Mouse (Mus musculus) erythroblast, embryonic 14.5 days (primary cell): ENCODE data around the gene Zfp239. TPM values are rescaled to one million over a fixed set of nuclear protein-coding genes. Genes with fewer than 3 reads are reported as not detected.
"Not testable (repeated sequence)": the region's sequence is repeated elsewhere in the genome, so short reads cannot be mapped to it uniquely, and the experiment has no call there.

ENCODE experiments used
- H3K27me3 ChIP-seq: 2 replicates; pipeline ENCODE4 v1.6.1; 2012; ENCODE audit warnings: inconsistent platforms; ENCODE audit not compliant: control insufficient read depth
- H3K36me3 ChIP-seq: 2 replicates; pipeline ENCODE4 v1.6.1; 2012; ENCODE audit warnings: mild to moderate bottlenecking, inconsistent platforms; ENCODE audit not compliant: control insufficient read depth
- H3K4me1 ChIP-seq: 2 replicates; pipeline ENCODE4 v1.6.1; 2012; ENCODE audit warnings: inconsistent platforms; ENCODE audit not compliant: control insufficient read depth
- H3K4me3 ChIP-seq: replicated peaks from 2 replicates; pipeline ENCODE3; 2012; ENCODE audit warnings: moderate library complexity, mild to moderate bottlenecking, inconsistent platforms
- H3K9me3 ChIP-seq: 2 replicates; pipeline ENCODE4 v1.6.1; 2012; ENCODE audit warnings: low read length, inconsistent platforms, mixed read lengths; ENCODE audit not compliant: control insufficient read depth
- GATA1 ChIP-seq: IDR thresholded peaks from 2 replicates; pipeline ENCODE4 v1.6.1; 2012; ENCODE audit warnings: low read length, inconsistent platforms, mixed read lengths
- TAL1 ChIP-seq: IDR thresholded peaks from 3 replicates; pipeline ENCODE4 v1.6.1; 2012; ENCODE audit warnings: low read length, inconsistent platforms, mixed read lengths
- polyA plus RNA-seq: library from polyadenylated mRNA; stranded (reverse); fragments of >175 nt; gene quantifications from 2 replicates; pipeline ENCODE4 v1.2.3, GENCODE M21; 2012

The Zfp239 gene
- polyA plus RNA-seq, 1 experiment: 0.03 TPM

GRCm38 (mm10) chr6:117847772-117848171 is 14.1 kb upstream of the Zfp239 start:
- TF ChIP-seq GATA1 (no peak), TAL1 (no peak)
- H3K36me3 ChIP-seq: peaks cover 38% of the 10 kb centered on the region
- H3K27me3 ChIP-seq: no peaks in the 10 kb centered on the region
- H3K9me3 ChIP-seq: no peaks in the 10 kb centered on the region
- no peak overlapping the region for H3K4me3 ChIP-seq
- peaks cover 28% of the 10 kb centered on the region for H3K4me1 ChIP-seq

DNA sequence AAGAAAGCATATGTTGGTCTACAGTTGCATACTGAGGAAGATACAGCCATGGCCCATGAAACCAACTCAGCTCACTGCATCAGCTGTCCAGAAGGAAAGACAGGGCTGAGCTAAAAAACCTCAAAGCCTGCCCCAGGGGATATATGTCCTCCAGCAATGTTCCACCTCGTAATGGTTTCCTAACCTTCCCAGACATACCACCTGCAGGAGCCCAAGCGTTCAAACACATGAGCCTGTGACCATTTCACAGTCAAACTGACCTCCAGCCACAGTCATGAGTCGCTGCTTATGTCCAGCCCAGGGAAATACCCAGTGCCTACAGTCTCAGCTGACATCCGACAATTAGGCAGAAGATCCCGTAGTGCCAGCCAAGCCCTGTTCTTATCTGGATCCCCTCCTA is 13.3 kb upstream of the Zfp239 start:
- Histone ChIP-seq H3K9me3 (no peaks in the 10 kb centered on the region), H3K4me3 (no peak overlapping the region), H3K27me3 (no peaks in the 10 kb centered on the region), H3K4me1 (peaks cover 21% of the 10 kb centered on the region), H3K36me3 (peaks cover 33% of the 10 kb centered on the region)
- no peak for TF ChIP-seq GATA1

- no peak overlapping the region for H3K4me3 ChIP-seq
- H3K27me3 ChIP-seq: 0 out of 2 replicates have a peak, but pooled peaks cover under 1% of the 10 kb centered on the region
- peaks cover 12% of the 10 kb centered on the region for H3K36me3 ChIP-seq
- no peaks in the 10 kb centered on the region for H3K9me3 ChIP-seq
- TF ChIP-seq GATA1: no peak
- TF ChIP-seq TAL1: no peak
- H3K4me1 ChIP-seq: peaks cover 3% of the 10 kb centered on the region
These were observed 10.2 kb upstream of the Zfp239 start for GRCm38 (mm10) chr6:117851747-117852146.

GRCm38 (mm10) chr6:117857990-117858389 is 3.9 kb upstream of the Zfp239 start:
- H3K36me3 ChIP-seq: no peaks in the 10 kb centered on the region
- no peak overlapping the region for H3K4me3 ChIP-seq
- TF ChIP-seq GATA1 (no peak), TAL1 (no peak)
- peaks cover 6% of the 10 kb centered on the region; the same call in 1 of the 2 replicates for H3K27me3 ChIP-seq
- H3K4me1 ChIP-seq: peaks cover 15% of the 10 kb centered on the region
- H3K9me3 ChIP-seq: no peaks in the 10 kb centered on the region

DNA sequence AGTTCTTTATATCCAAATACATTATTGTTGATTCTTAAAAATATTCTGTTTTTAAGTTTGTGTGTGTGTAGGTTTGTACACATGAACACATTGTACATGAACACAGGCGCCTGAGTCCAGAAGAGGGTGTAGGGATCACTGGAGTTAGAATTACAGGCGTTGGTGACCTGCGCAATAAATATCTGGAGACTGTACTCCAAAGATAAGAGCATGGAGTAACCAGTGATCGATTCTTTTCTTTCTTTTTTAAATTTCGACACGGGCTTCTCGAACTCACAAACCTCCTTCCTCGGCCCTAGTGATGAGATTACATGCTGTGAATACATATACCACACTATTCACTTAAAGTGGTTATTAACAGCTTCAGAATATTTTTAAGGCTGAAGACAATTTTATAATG is 565 bp downstream of the Zfp239 start:
- Histone ChIP-seq H3K4me3 (peak overlapping the region; percentile 68), H3K9me3 (no peaks in the 10 kb centered on the region)

DNA sequence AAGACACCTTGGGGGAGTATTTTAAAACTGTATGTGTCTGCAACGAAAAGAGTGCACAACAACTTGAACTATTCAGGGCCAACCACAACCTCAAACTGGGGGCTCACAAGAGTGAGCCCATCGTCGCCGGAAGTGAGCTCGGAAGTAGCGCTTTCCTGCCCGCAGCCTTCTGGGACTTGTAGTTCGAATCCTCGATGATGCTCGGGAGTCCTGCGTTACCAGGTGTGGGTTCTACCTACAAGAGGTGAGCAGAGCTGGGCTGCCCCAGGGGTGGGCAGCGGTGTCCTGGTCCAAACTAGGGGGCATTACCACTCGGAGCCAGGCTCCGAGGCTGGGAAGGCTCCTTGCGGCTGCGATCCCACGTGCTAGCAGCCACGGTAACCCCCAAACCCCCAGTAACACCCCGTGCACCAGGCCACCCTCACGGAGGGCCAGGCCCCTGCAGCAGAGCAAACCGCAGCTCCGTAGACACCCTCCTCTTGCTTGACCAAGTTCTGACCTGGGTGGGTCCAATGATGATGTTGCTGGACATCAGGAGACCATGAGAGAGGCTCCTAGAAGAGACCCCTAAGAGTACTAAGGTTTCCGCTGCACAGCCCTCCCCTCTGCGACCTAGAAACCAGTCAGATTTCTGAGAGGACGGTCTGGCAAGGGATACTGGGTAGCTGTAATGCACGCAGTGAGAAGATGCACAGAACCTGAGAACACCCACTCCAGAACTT is 1.2 kb downstream of the Zfp239 start:
- Histone ChIP-seq H3K4me3 (peak overlapping the region; percentile 68), H3K36me3 (no peaks in the 10 kb centered on the region), H3K9me3 (no peaks in the 10 kb centered on the region), H3K27me3 (peaks cover 4% of the 10 kb centered on the region; the same call in 1 of the 2 replicates), H3K4me1 (peaks cover 27% of the 10 kb centered on the region)
- TF ChIP-seq TAL1: no peak
- TF ChIP-seq GATA1: no peak

More for the DNA sequence above, 565 bp downstream of the Zfp239 start:
- H3K27me3 ChIP-seq: peaks cover 4% of the 10 kb centered on the region; the same call in 1 of the 2 replicates
- no peaks in the 10 kb centered on the region for H3K36me3 ChIP-seq
- TF ChIP-seq GATA1: peak; percentile 30; the same call in 1 of the 2 replicates
- no peak for TF ChIP-seq TAL1
- H3K4me1 ChIP-seq: peaks cover 27% of the 10 kb centered on the region

- H3K4me3 ChIP-seq: peak overlapping the region; percentile 68
- peaks cover 27% of the 10 kb centered on the region for H3K4me1 ChIP-seq
- no peaks in the 10 kb centered on the region for H3K9me3 ChIP-seq
- H3K27me3 ChIP-seq: peaks cover 4% of the 10 kb centered on the region; the same call in 1 of the 2 replicates
- H3K36me3 ChIP-seq: no peaks in the 10 kb centered on the region
- TF ChIP-seq GATA1 (no peak), TAL1 (no peak)
These were observed 1.9 kb downstream of the Zfp239 start for GRCm38 (mm10) chr6:117863751-117864150.

- no peaks in the 10 kb centered on the region for H3K27me3 ChIP-seq
- no peak for TF ChIP-seq GATA1
- TF ChIP-seq TAL1: no peak
- peaks cover 19% of the 10 kb centered on the region for H3K4me1 ChIP-seq
- H3K9me3 ChIP-seq: no peaks in the 10 kb centered on the region
- H3K4me3 ChIP-seq: no peak overlapping the region
- peaks cover 7% of the 10 kb centered on the region for H3K36me3 ChIP-seq
These were observed 6.3 kb downstream of the Zfp239 start for GRCm38 (mm10) chr6:117868187-117868586.

GRCm38 (mm10) chr6:117871034-117871433 is 9.1 kb downstream of the Zfp239 start:
- TF ChIP-seq GATA1: no peak
- no peak for TF ChIP-seq TAL1
- peak overlapping the region; percentile 40 for H3K4me3 ChIP-seq
- H3K27me3 ChIP-seq: no peaks in the 10 kb centered on the region
- H3K9me3 ChIP-seq: no peaks in the 10 kb centered on the region
- H3K4me1 ChIP-seq: peaks cover 15% of the 10 kb centered on the region
- H3K36me3 ChIP-seq: peaks cover 7% of the 10 kb centered on the region

- peaks cover 18% of the 10 kb centered on the region for H3K4me1 ChIP-seq
- not testable (repeated sequence) for H3K4me3 ChIP-seq, H3K36me3 ChIP-seq, H3K27me3 ChIP-seq, H3K9me3 ChIP-seq
These were observed 11.6 kb downstream of the Zfp239 start for GRCm38 (mm10) chr6:117873450-117873849.
